Mouse (Mus musculus): ENCODE results near the gene Rps24. TPM values are rescaled to one million over a fixed set of nuclear protein-coding genes. Genes with fewer than 3 reads are reported as not detected.

Rps24 gene
- polyA plus RNA-seq, 2 experiments, result 1,338 to 4,774 TPM

DNA sequence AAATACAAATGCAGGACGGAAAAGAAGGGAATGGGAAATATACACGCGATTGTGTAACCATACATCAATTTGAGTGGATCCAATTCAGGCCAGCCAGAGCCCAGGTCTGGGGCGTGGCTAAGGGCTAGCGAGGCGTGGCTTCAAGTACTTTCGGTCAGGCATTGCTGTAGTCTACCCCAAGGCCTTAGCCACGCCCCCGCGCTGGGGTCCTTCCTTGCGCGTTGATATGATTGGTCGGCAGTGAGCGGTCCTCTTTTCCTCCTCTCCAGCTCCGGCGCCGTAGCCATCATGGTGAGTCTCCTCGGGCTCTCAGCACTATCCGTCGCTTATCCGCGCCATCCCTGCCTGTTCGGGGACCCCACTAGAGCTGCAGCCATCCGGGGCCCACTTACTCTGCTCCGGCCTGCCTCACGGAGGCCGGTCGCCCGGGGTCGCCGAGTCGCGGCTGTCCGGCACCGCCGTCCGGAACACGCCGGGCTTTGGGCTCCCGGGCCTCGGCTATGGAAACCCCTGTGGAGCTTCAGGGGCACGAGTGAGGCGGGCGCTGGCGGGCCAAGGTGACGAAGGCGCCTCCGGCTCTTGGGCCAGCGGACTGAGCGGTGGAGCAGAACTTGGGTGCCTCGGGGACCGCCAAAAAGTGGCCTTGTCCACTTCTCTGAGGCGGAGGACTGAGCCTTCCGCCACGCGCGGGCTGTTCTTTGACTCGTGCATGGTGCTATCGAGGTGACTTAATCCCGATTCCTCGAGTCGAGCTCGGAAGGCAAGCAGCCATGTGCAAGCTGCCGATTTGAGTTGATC is 3.7 kb downstream of the Rps24 start:
- peaks cover 30% of the 10 kb centered on the region for H3K4me1 ChIP-seq (ENCODE audit: control insufficient read depth, insufficient read depth, low read length)
- peak; percentile 96 for DNase-seq (ENCODE audit: low spot score)

DNA sequence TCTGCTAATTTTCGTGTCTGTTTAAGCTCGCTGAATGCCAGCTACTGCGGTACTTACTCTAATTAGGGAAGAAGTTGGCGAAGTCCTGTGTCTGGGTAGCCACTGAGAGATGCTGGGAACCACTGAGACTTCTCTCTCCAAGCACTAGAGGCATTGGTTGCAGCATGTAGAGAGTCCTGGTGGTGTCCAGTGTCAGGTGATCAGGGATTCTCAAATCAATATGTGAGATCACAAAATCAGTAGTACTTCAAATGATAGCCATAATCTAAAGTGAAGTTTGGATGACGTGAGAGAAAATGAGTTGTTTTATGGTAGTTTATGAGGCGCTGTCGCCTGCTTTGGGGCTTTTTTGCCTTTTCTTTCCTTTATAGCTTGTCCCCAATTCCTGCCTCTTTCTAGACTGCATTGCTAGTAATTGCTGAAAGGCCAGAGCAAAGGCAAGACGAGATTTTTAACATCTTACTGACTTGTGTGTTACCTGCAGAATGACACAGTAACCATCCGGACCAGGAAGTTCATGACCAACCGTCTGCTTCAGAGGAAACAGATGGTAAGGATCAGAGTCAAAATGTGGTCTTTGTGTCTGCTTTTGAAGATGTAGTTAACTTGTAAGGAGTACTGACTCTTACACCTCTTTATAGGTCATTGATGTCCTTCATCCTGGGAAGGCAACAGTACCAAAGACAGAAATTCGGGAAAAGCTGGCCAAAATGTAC is 4.5 kb downstream of the Rps24 start:
- H3K4me2 ChIP-seq (replicated peaks; ENCODE audit: low read depth, low read length, severe bottlenecking), result peak overlapping the region; percentile 82
- H3K4me3 ChIP-seq (replicated peaks; ENCODE audit: low read length), result peak overlapping the region; percentile 94
- H3K9me3 ChIP-seq (ENCODE audit: control insufficient read depth, low read length), result no peaks in the 10 kb centered on the region
- peak overlapping the region; percentile 97 for H3K9ac ChIP-seq (ENCODE audit: low read depth, low read length, severe bottlenecking)
- no peak for DNase-seq (ENCODE audit: low spot score)
- no peak for TF ChIP-seq POLR2A (IDR thresholded peaks at IDR 0.05; ENCODE audit: borderline replicate concordance, extremely low read depth, insufficient read depth, insufficient read length)
- WGBS, result 3% methylated on average over 11 of the region's 11 CpGs
- peaks cover 49% of the 10 kb centered on the region for H3K36me3 ChIP-seq (ENCODE audit: control insufficient read depth, insufficient read depth, low read length)
- H3K4me1 ChIP-seq (ENCODE audit: control insufficient read depth, insufficient read depth, low read length), result peaks cover 23% of the 10 kb centered on the region
- no peaks in the 10 kb centered on the region for H3K27me3 ChIP-seq (ENCODE audit: control insufficient read depth, insufficient read depth, low read length)
- peak overlapping the region; percentile 84 for H3K27ac ChIP-seq (replicated peaks; ENCODE audit: low read depth, low read length)
- ATAC-seq (ENCODE audit: low FRiP score, low read depth), result no peak

More for the DNA sequence above, 3.7 kb downstream of the Rps24 start:
- Histone ChIP-seq H3K4me3 (replicated peaks; ENCODE audit: low read length) (peak overlapping the region; percentile 94), H3K27me3 (ENCODE audit: control insufficient read depth, insufficient read depth, low read length) (no peaks in the 10 kb centered on the region), H3K36me3 (ENCODE audit: control insufficient read depth, insufficient read depth, low read length) (peaks cover 41% of the 10 kb centered on the region), H3K9ac (ENCODE audit: low read depth, low read length, severe bottlenecking) (peak overlapping the region; percentile 97), H3K4me2 (replicated peaks; ENCODE audit: low read depth, low read length, severe bottlenecking) (peak overlapping the region; percentile 82), H3K27ac (replicated peaks; ENCODE audit: low read depth, low read length) (peak overlapping the region; percentile 84), H3K9me3 (ENCODE audit: control insufficient read depth, low read length) (no peaks in the 10 kb centered on the region)
- under 1% methylated on average over 64 of the region's 64 CpGs for WGBS
- peak; percentile 95 for ATAC-seq (ENCODE audit: low FRiP score, low read depth)
- peak; percentile 92; the same call in 1 of the 2 replicates for TF ChIP-seq POLR2A (IDR thresholded peaks at IDR 0.05; ENCODE audit: borderline replicate concordance, extremely low read depth, insufficient read depth, insufficient read length)

DNA sequence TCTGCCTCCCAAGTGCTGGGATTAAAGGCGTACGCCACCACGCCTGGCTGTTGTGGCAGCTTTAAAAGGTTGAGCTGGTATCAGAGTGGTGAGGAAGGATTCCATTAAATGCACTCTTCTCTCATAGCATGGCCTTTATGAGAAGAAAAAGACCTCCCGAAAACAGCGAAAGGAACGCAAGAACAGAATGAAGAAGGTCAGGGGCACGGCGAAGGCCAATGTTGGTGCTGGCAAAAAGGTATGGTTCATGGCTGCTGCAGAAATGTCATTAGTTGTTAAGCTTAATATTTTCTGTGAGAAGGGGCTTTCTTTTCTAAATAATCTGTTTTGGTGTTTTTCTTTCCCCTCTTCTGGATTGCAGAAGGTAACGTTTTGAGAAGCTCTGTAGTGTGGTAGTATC is 6.3 kb downstream of the Rps24 start:
- Histone ChIP-seq H3K36me3 (ENCODE audit: control insufficient read depth, insufficient read depth, low read length) (peaks cover 67% of the 10 kb centered on the region), H3K4me1 (ENCODE audit: control insufficient read depth, insufficient read depth, low read length) (peaks cover 23% of the 10 kb centered on the region), H3K27ac (replicated peaks; ENCODE audit: low read depth, low read length) (no peak overlapping the region), H3K4me3 (replicated peaks; ENCODE audit: low read length) (no peak overlapping the region), H3K9ac (ENCODE audit: low read depth, low read length, severe bottlenecking) (no peak overlapping the region), H3K27me3 (ENCODE audit: control insufficient read depth, insufficient read depth, low read length) (no peaks in the 10 kb centered on the region), H3K4me2 (replicated peaks; ENCODE audit: low read depth, low read length, severe bottlenecking) (0 out of 2 replicates have a peak overlapping the region, but pooled peaks have one; percentile 10), H3K9me3 (ENCODE audit: control insufficient read depth, low read length) (no peaks in the 10 kb centered on the region)
- ATAC-seq (ENCODE audit: low FRiP score, low read depth) (no peak), DNase-seq (ENCODE audit: low spot score) (no peak)
- 84% methylated on average over 9 of the region's 9 CpGs for WGBS
- TF ChIP-seq POLR2A (IDR thresholded peaks at IDR 0.05; ENCODE audit: borderline replicate concordance, extremely low read depth, insufficient read depth, insufficient read length), result no peak

DNA sequence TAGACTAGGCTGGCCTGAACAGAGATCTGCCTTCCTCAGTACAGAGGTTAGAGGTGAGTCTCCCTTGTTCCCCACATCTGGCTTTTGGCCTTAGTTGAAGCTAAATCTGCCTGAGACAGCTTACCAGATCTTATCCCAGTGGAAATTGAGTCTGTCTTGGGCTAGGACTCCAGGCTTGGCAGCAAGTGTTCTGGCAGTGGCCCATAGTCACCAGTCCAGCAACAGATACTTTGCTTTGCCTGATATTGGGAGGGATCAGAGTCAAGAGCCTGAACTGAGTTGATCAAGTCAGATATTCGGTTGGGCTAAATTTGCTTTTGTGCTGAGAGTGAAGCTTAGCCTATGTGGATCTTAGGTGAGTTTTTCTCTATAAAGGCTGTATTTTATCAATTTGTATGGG is 9.6 kb downstream of the Rps24 start:
- Histone ChIP-seq H3K27ac (replicated peaks; ENCODE audit: low read depth, low read length) (no peak overlapping the region), H3K27me3 (ENCODE audit: control insufficient read depth, insufficient read depth, low read length) (no peaks in the 10 kb centered on the region), H3K9ac (ENCODE audit: low read depth, low read length, severe bottlenecking) (no peak overlapping the region; the same call in 1 of the 2 replicates), H3K4me2 (replicated peaks; ENCODE audit: low read depth, low read length, severe bottlenecking) (no peak overlapping the region), H3K9me3 (ENCODE audit: control insufficient read depth, low read length) (no peaks in the 10 kb centered on the region), H3K36me3 (ENCODE audit: control insufficient read depth, insufficient read depth, low read length) (peaks cover 78% of the 10 kb centered on the region), H3K4me1 (ENCODE audit: control insufficient read depth, insufficient read depth, low read length) (peaks cover 30% of the 10 kb centered on the region), H3K4me3 (replicated peaks; ENCODE audit: low read length) (no peak overlapping the region)
- DNase-seq (ENCODE audit: low spot score) (no peak), ATAC-seq (ENCODE audit: low FRiP score, low read depth) (no peak)
- TF ChIP-seq POLR2A (IDR thresholded peaks at IDR 0.05; ENCODE audit: borderline replicate concordance, extremely low read depth, insufficient read depth, insufficient read length), result no peak
- WGBS, result 89% methylated on average over 1 of the region's 1 CpGs

DNA sequence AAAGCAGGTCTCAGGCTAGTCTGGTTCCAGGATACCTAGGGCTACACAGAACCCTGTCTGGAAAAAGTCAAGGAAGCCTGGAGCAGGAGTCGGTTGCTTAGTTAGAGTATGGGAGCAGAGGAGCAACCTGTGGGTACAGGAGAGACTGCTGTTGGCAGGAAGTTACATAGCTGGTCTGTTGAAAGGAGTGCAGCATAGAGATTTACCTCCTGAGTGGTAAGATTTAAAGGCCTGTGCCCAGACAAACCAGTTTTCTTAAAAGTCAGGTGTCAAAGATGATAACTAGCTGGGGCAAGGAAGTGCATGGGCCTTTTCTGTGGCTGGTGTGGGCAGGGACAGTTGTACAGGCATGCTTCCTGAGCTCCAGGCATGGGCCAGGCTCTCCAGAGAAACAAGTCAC is 10.5 kb downstream of the Rps24 start:
- ATAC-seq (ENCODE audit: low FRiP score, low read depth), result no peak
- Histone ChIP-seq H3K27ac (replicated peaks; ENCODE audit: low read depth, low read length) (no peak overlapping the region), H3K9ac (ENCODE audit: low read depth, low read length, severe bottlenecking) (no peak overlapping the region), H3K4me2 (replicated peaks; ENCODE audit: low read depth, low read length, severe bottlenecking) (no peak overlapping the region), H3K4me1 (ENCODE audit: control insufficient read depth, insufficient read depth, low read length) (peaks cover 21% of the 10 kb centered on the region), H3K4me3 (replicated peaks; ENCODE audit: low read length) (no peak overlapping the region), H3K27me3 (ENCODE audit: control insufficient read depth, insufficient read depth, low read length) (no peaks in the 10 kb centered on the region), H3K9me3 (ENCODE audit: control insufficient read depth, low read length) (no peaks in the 10 kb centered on the region), H3K36me3 (ENCODE audit: control insufficient read depth, insufficient read depth, low read length) (peaks cover 71% of the 10 kb centered on the region)
- no peak for TF ChIP-seq POLR2A (IDR thresholded peaks at IDR 0.05; ENCODE audit: borderline replicate concordance, extremely low read depth, insufficient read depth, insufficient read length)
- DNase-seq (ENCODE audit: low spot score), result no peak
- WGBS, result 93% methylated on average over 1 of the region's 1 CpGs
